Mouse (Mus musculus) E14TG2a.4 (cell line): ENCODE measurements around the gene Abhd16b.

Source experiments
- H3K27me3 ChIP-seq: 2 replicates; pipeline ENCODE4 v1.6.1; 2014; ENCODE audit warnings: low read length, control low read depth; ENCODE audit not compliant: insufficient read depth
- H3K36me3 ChIP-seq: 2 replicates; pipeline ENCODE4 v1.6.1; 2014; ENCODE audit warnings: low read length, control low read depth; ENCODE audit not compliant: insufficient read depth
- H3K4me1 ChIP-seq: replicated peaks from 2 replicates; pipeline ENCODE4 v1.6.1; 2014; ENCODE audit warnings: low read depth, low read length, control low read depth
- H3K4me3 ChIP-seq: replicated peaks from 2 replicates; pipeline ENCODE4 v1.5.1; 2014; ENCODE audit warnings: mild to moderate bottlenecking, low read length
- H3K9me3 ChIP-seq: 2 replicates; pipeline ENCODE4 v1.6.1; 2014; ENCODE audit warnings: low read length, control low read depth
- CTCF ChIP-seq: conservative IDR thresholded peaks from 2 replicates; pipeline ENCODE4 v1.5.1; 2014; ENCODE audit warnings: low read length
- NANOG ChIP-seq: IDR thresholded peaks from 2 replicates; pipeline ENCODE4 v1.6.1; 2014; ENCODE audit warnings: borderline replicate concordance, low read length, mixed read lengths
- POU5F1 ChIP-seq: IDR thresholded peaks from 2 replicates; pipeline ENCODE4 v1.6.1; 2014; ENCODE audit warnings: low read length, borderline replicate concordance

Abhd16b gene

GRCm38 (mm10) chr2:181461536-181462100 lies 31.4 kb upstream of the Abhd16b start:
- TF ChIP-seq CTCF (no peak), NANOG (no peak), POU5F1 (no peak)
- Histone ChIP-seq H3K9me3 (no peaks in the 10 kb centered on the region), H3K4me1 (peaks cover 35% of the 10 kb centered on the region), H3K36me3 (no peaks in the 10 kb centered on the region), H3K4me3 (no peak overlapping the region), H3K27me3 (peaks cover 83% of the 10 kb centered on the region)

GRCm38 (mm10) chr2:181462604-181463003 lies 30.4 kb upstream of the Abhd16b start:
- Histone ChIP-seq H3K4me3 (no peak overlapping the region), H3K36me3 (no peaks in the 10 kb centered on the region), H3K9me3 (no peaks in the 10 kb centered on the region), H3K27me3 (peaks cover 76% of the 10 kb centered on the region), H3K4me1 (peaks cover 35% of the 10 kb centered on the region)
- TF ChIP-seq CTCF (no peak), POU5F1 (no peak), NANOG (no peak)

- TF ChIP-seq NANOG (no peak), POU5F1 (no peak), CTCF (no peak)
- Histone ChIP-seq H3K4me3 (no peak overlapping the region), H3K4me1 (peaks cover 30% of the 10 kb centered on the region), H3K9me3 (no peaks in the 10 kb centered on the region), H3K36me3 (no peaks in the 10 kb centered on the region), H3K27me3 (peaks cover 75% of the 10 kb centered on the region)
Observed at GRCm38 (mm10) chr2:181463008-181463738, 29.8 kb upstream of the Abhd16b start.

GRCm38 (mm10) chr2:181465423-181465822 lies 27.6 kb upstream of the Abhd16b start:
- Histone ChIP-seq H3K4me1 (peaks cover 19% of the 10 kb centered on the region), H3K9me3 (no peaks in the 10 kb centered on the region), H3K27me3 (peaks cover 77% of the 10 kb centered on the region), H3K36me3 (no peaks in the 10 kb centered on the region), H3K4me3 (no peak overlapping the region)
- no peak for TF ChIP-seq CTCF

GRCm38 (mm10) chr2:181470285-181470684 lies 22.7 kb upstream of the Abhd16b start:
- no peaks in the 10 kb centered on the region for H3K9me3 ChIP-seq
- no peaks in the 10 kb centered on the region for H3K4me1 ChIP-seq
- no peaks in the 10 kb centered on the region for H3K36me3 ChIP-seq
- peaks cover 46% of the 10 kb centered on the region for H3K27me3 ChIP-seq
- H3K4me3 ChIP-seq, result no peak overlapping the region
- TF ChIP-seq CTCF (no peak), NANOG (no peak)

GRCm38 (mm10) chr2:181471246-181471645 lies 21.8 kb upstream of the Abhd16b start:
- Histone ChIP-seq H3K4me1 (no peaks in the 10 kb centered on the region), H3K27me3 (peaks cover 40% of the 10 kb centered on the region), H3K4me3 (no peak overlapping the region), H3K36me3 (no peaks in the 10 kb centered on the region), H3K9me3 (no peaks in the 10 kb centered on the region)
- TF ChIP-seq CTCF (no peak), POU5F1 (no peak), NANOG (no peak)

- Histone ChIP-seq H3K36me3 (no peaks in the 10 kb centered on the region), H3K4me3 (no peak overlapping the region), H3K4me1 (no peaks in the 10 kb centered on the region), H3K27me3 (peaks cover 37% of the 10 kb centered on the region), H3K9me3 (no peaks in the 10 kb centered on the region)
- TF ChIP-seq POU5F1 (no peak), NANOG (no peak), CTCF (no peak)
Observed at GRCm38 (mm10) chr2:181472256-181472827, 20.7 kb upstream of the Abhd16b start.

- TF ChIP-seq CTCF (no peak), NANOG (no peak), POU5F1 (no peak)
- peaks cover 32% of the 10 kb centered on the region for H3K4me1 ChIP-seq
- H3K9me3 ChIP-seq, result no peaks in the 10 kb centered on the region
- no peaks in the 10 kb centered on the region for H3K36me3 ChIP-seq
- no peaks in the 10 kb centered on the region for H3K27me3 ChIP-seq
- H3K4me3 ChIP-seq, result no peak overlapping the region
Observed at GRCm38 (mm10) chr2:181483120-181483519, 9.9 kb upstream of the Abhd16b start.
